Mouse (Mus musculus) hindbrain, postnatal 0 days (tissue): Measurements from ENCODE around the gene Wdr63. TPM values are rescaled to one million over a fixed set of nuclear protein-coding genes. Genes with fewer than 3 reads are reported as not detected.
A peak's percentile ranks its signal among the peaks of the same experiment; 100 is the strongest.

Experiments
- ATAC-seq: fragments of 200-750 bp; cut with Nextera tagmentation; 2 replicates; pipeline ENCODE4 v1.8.0; 2017; ENCODE audit warnings: mild to moderate bottlenecking, moderate TSS enrichment, moderate library complexity
- DNase-seq: peaks from one replicate; pipeline ENCODE4 v3.0.0-alpha.2; 2015; ENCODE audit warnings: low spot score
- H3K27ac ChIP-seq: fragments of 300-500 bp; sonication (generic); 2 replicates; pipeline ENCODE4 v1.5.1; 2014; ENCODE audit warnings: mild to moderate bottlenecking
- H3K27me3 ChIP-seq: fragments of 300-500 bp; sonication (generic); 2 replicates; pipeline ENCODE4 v1.6.1; 2014; ENCODE audit warnings: low read length, mixed read lengths; ENCODE audit not compliant: insufficient read depth
- H3K36me3 ChIP-seq: fragments of 300-500 bp; sonication (generic); 2 replicates; pipeline ENCODE4 v1.6.1; 2014; ENCODE audit warnings: low read length, mixed read lengths; ENCODE audit not compliant: insufficient read depth
- H3K4me1 ChIP-seq: fragments of 300-500 bp; sonication (generic); 2 replicates; pipeline ENCODE4 v1.6.1; 2014; ENCODE audit warnings: antibody characterized with exemption, low read length, mixed read lengths; ENCODE audit not compliant: insufficient read depth
- H3K4me2 ChIP-seq: fragments of 300-500 bp; sonication (generic); 2 replicates; pipeline ENCODE4 v1.6.1; 2014; ENCODE audit warnings: low read depth, mild to moderate bottlenecking, low read length, moderate library complexity, mixed read lengths
- H3K4me3 ChIP-seq: fragments of 300-500 bp; sonication (generic); 2 replicates; pipeline ENCODE4 v1.5.1; 2014; ENCODE audit warnings: low read length
- H3K9ac ChIP-seq: fragments of 300-500 bp; sonication (generic); replicated peaks from 2 replicates; pipeline ENCODE4 v1.6.1; 2014; ENCODE audit warnings: mild to moderate bottlenecking, low read length, moderate library complexity, mixed read lengths
- H3K9me3 ChIP-seq: fragments of 300-500 bp; sonication (generic); 2 replicates; pipeline ENCODE4 v1.6.1; 2016; ENCODE audit warnings: low read length, mixed read lengths
- CTCF ChIP-seq: IDR thresholded peaks from 2 replicates; pipeline ENCODE4 v1.5.1; 2016; ENCODE audit warnings: antibody characterized with exemption, control low read depth, low read depth
- WGBS: fragments of 180-500 bp; shearing (Covaris S2); extraction: QIAGEN DNeasy Blood & Tissue Kit; methylation state at CpG from one replicate; pipeline ENCODE4 v1.1.7; 2014; 5-methylcytosine and 5-hydroxymethylcytosine counted together
- polyA plus RNA-seq: library from polyadenylated mRNA; unstranded; fragments of >200 nt; fragmentation: Nextera tagmentation; extraction: Ambion mirVana; gene quantifications from 2 replicates; pipeline ENCODE4 v1.2.1, GENCODE M21; 2015
- total RNA-seq: library from RNA; depleted of rRNA; stranded (reverse); fragments of >200 nt; gene quantifications from 2 replicates; pipeline ENCODE4 v1.2.3, GENCODE M21; 2014

Gene Wdr63
- total and polyA plus RNA-seq, 2 experiments from 2014 or later = 1.5 TPM

- no peak for TF ChIP-seq CTCF
- Histone ChIP-seq H3K27me3 (no peaks in the 10 kb centered on the region), H3K4me3 (no peak overlapping the region), H3K4me1 (peaks cover 8% of the 10 kb centered on the region), H3K9me3 (no peaks in the 10 kb centered on the region), H3K27ac (no peak overlapping the region), H3K36me3 (no peaks in the 10 kb centered on the region), H3K9ac (no peak overlapping the region), H3K4me2 (peak overlapping the region; percentile 0; the same call in 1 of the 2 replicates)
- DNase-seq (peak; percentile 48), ATAC-seq (peak; percentile 41)
- WGBS = 23% methylated on average over 15 of the region's 15 CpGs
Observed at GRCm38 (mm10) chr3:146047704-146048207, 60.2 kb downstream of the Wdr63 start.

- peaks cover under 1% of the 10 kb centered on the region for H3K4me1 ChIP-seq
- H3K27me3 ChIP-seq = no peaks in the 10 kb centered on the region
- DNase-seq (no peak), ATAC-seq (no peak)
- H3K4me3 ChIP-seq = no peak overlapping the region
- H3K36me3 ChIP-seq = no peaks in the 10 kb centered on the region
- no peak for TF ChIP-seq CTCF
- H3K9me3 ChIP-seq = no peaks in the 10 kb centered on the region
- H3K27ac ChIP-seq = no peak overlapping the region
- no peak overlapping the region for H3K4me2 ChIP-seq
- H3K9ac ChIP-seq = no peak overlapping the region
- 80% methylated on average over 11 of the region's 11 CpGs for WGBS
Observed at GRCm38 (mm10) chr3:146046076-146046475, 61.9 kb downstream of the Wdr63 start.

- TF ChIP-seq CTCF = no peak
- Histone ChIP-seq H3K36me3 (no peaks in the 10 kb centered on the region), H3K4me3 (no peak overlapping the region), H3K4me1 (no peaks in the 10 kb centered on the region), H3K4me2 (no peak overlapping the region), H3K9ac (no peak overlapping the region), H3K27ac (no peak overlapping the region), H3K27me3 (no peaks in the 10 kb centered on the region), H3K9me3 (no peaks in the 10 kb centered on the region)
- 38% methylated on average over 11 of the region's 11 CpGs for WGBS
- no peak for ATAC-seq
- DNase-seq = no peak
Observed at GRCm38 (mm10) chr3:146044977-146045376, 63.0 kb downstream of the Wdr63 start.

- no peak for ATAC-seq
- Histone ChIP-seq H3K4me1 (no peaks in the 10 kb centered on the region), H3K27ac (no peak overlapping the region), H3K4me2 (no peak overlapping the region), H3K27me3 (no peaks in the 10 kb centered on the region; the same call in 1 of the 2 replicates), H3K36me3 (no peaks in the 10 kb centered on the region), H3K9ac (no peak overlapping the region), H3K9me3 (no peaks in the 10 kb centered on the region), H3K4me3 (no peak overlapping the region)
- no peak for TF ChIP-seq CTCF
- DNase-seq = no peak
- WGBS = 93% methylated on average over 11 of the region's 11 CpGs
Observed at GRCm38 (mm10) chr3:146041382-146041781, 66.5 kb downstream of the Wdr63 start.

GRCm38 (mm10) chr3:146039132-146039903, 68.6 kb downstream of the Wdr63 start:
- H3K4me3 ChIP-seq = no peak overlapping the region
- no peaks in the 10 kb centered on the region for H3K36me3 ChIP-seq
- H3K27me3 ChIP-seq = no peaks in the 10 kb centered on the region; the same call in 1 of the 2 replicates
- WGBS = 68% methylated on average over 12 of the region's 12 CpGs
- TF ChIP-seq CTCF = no peak
- no peak overlapping the region for H3K4me2 ChIP-seq
- DNase-seq = no peak
- H3K27ac ChIP-seq = no peak overlapping the region
- no peak for ATAC-seq
- no peaks in the 10 kb centered on the region for H3K4me1 ChIP-seq
- no peaks in the 10 kb centered on the region for H3K9me3 ChIP-seq
- H3K9ac ChIP-seq = no peak overlapping the region

- Histone ChIP-seq H3K4me2 (no peak overlapping the region), H3K4me1 (no peaks in the 10 kb centered on the region), H3K27ac (no peak overlapping the region), H3K36me3 (no peaks in the 10 kb centered on the region), H3K9ac (no peak overlapping the region), H3K9me3 (no peaks in the 10 kb centered on the region), H3K4me3 (no peak overlapping the region), H3K27me3 (no peaks in the 10 kb centered on the region; the same call in 1 of the 2 replicates)
- peak; percentile 45; the same call in 1 of the 2 replicates for ATAC-seq
- peak; percentile 9 for DNase-seq
- WGBS = 36% methylated on average over 15 of the region's 15 CpGs
- no peak for TF ChIP-seq CTCF
Observed at GRCm38 (mm10) chr3:146037906-146038305, 70.0 kb downstream of the Wdr63 start.

- no peak for TF ChIP-seq CTCF
- ATAC-seq = no peak
- Histone ChIP-seq H3K36me3 (no peaks in the 10 kb centered on the region), H3K27ac (no peak overlapping the region), H3K9me3 (no peaks in the 10 kb centered on the region), H3K4me2 (no peak overlapping the region), H3K27me3 (no peaks in the 10 kb centered on the region), H3K9ac (no peak overlapping the region), H3K4me3 (no peak overlapping the region), H3K4me1 (no peaks in the 10 kb centered on the region)
- 91% methylated on average over 5 of the region's 5 CpGs for WGBS
- no peak for DNase-seq
Observed at GRCm38 (mm10) chr3:146032976-146033375, 75.0 kb downstream of the Wdr63 start.
